Mouse (Mus musculus): ENCODE data around the gene Tyw1. TPM values are rescaled to one million over a fixed set of nuclear protein-coding genes. Genes with fewer than 3 reads are reported as not detected.

The Tyw1 gene
- polyA plus RNA-seq, 1 experiment from 2014 or later: 17.7 TPM

GRCm38 (mm10) chr5:130296071-130296470 lies 40.7 kb downstream of the Tyw1 start:
- no peak for ATAC-seq (replicated peaks; ENCODE audit: extremely low read depth, insufficient read depth, low FRiP score)
- H3K27ac ChIP-seq (ENCODE audit: low read length): no peak overlapping the region
- no peak overlapping the region for H3K9ac ChIP-seq (ENCODE audit: low read length)
- H3K4me3 ChIP-seq (ENCODE audit: low read length): no peak overlapping the region
- no peaks in the 10 kb centered on the region for H3K4me1 ChIP-seq (ENCODE audit: control insufficient read depth, insufficient read depth, low read length)
- H3K36me3 ChIP-seq (ENCODE audit: control insufficient read depth, insufficient read depth): peaks cover 33% of the 10 kb centered on the region
- H3K4me2 ChIP-seq (ENCODE audit: low read depth, low read length): no peak overlapping the region
- H3K9me3 ChIP-seq (replicated peaks; ENCODE audit: control insufficient read depth, low read length): no peaks in the 10 kb centered on the region
- no peaks in the 10 kb centered on the region for H3K27me3 ChIP-seq (ENCODE audit: control insufficient read depth, insufficient read depth, low read length)
- WGBS: 88% methylated on average over 5 of the region's 5 CpGs

- Histone ChIP-seq H3K4me2 (ENCODE audit: low read depth, low read length) (no peak overlapping the region), H3K9ac (ENCODE audit: low read length) (no peak overlapping the region), H3K27ac (ENCODE audit: low read length) (no peak overlapping the region), H3K4me1 (ENCODE audit: control insufficient read depth, insufficient read depth, low read length) (no peaks in the 10 kb centered on the region), H3K9me3 (replicated peaks; ENCODE audit: control insufficient read depth, low read length) (no peaks in the 10 kb centered on the region), H3K27me3 (ENCODE audit: control insufficient read depth, insufficient read depth, low read length) (no peaks in the 10 kb centered on the region), H3K4me3 (ENCODE audit: low read length) (no peak overlapping the region), H3K36me3 (ENCODE audit: control insufficient read depth, insufficient read depth) (peaks cover 34% of the 10 kb centered on the region)
- WGBS: 92% methylated on average over 9 of the region's 9 CpGs
- ATAC-seq (replicated peaks; ENCODE audit: extremely low read depth, insufficient read depth, low FRiP score): no peak
These were observed 43.5 kb downstream of the Tyw1 start for GRCm38 (mm10) chr5:130298831-130299460.

DNA sequence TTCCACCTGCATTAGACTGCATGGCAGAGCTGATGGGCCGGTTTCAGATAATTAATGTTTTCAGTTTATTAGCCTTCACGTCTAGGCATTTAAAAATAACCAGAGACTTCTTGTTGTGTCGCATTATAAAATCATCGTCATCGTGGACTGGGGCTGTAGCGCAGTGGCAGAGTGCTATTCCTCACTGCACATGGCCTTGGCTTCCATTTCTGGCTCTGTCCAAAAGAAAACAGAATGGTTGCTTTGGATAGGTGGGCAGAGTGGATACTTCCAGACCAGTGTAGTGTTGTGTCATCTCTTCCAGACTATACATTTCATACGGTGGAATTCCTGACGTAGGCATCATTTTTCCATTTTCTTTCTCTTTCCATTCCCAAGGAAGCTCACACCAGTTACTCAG lies 44.1 kb downstream of the Tyw1 start:
- ATAC-seq (replicated peaks; ENCODE audit: extremely low read depth, insufficient read depth, low FRiP score): no peak
- Histone ChIP-seq H3K4me1 (ENCODE audit: control insufficient read depth, insufficient read depth, low read length) (no peaks in the 10 kb centered on the region), H3K27ac (ENCODE audit: low read length) (no peak overlapping the region), H3K9ac (ENCODE audit: low read length) (no peak overlapping the region), H3K36me3 (ENCODE audit: control insufficient read depth, insufficient read depth) (peaks cover 38% of the 10 kb centered on the region), H3K27me3 (ENCODE audit: control insufficient read depth, insufficient read depth, low read length) (no peaks in the 10 kb centered on the region), H3K4me3 (ENCODE audit: low read length) (no peak overlapping the region), H3K4me2 (ENCODE audit: low read depth, low read length) (no peak overlapping the region), H3K9me3 (replicated peaks; ENCODE audit: control insufficient read depth, low read length) (no peaks in the 10 kb centered on the region; the same call in 1 of the 2 replicates)
- WGBS: 95% methylated on average over 8 of the region's 8 CpGs

GRCm38 (mm10) chr5:130303611-130304010 lies 48.2 kb downstream of the Tyw1 start:
- Histone ChIP-seq H3K4me2 (ENCODE audit: low read depth, low read length) (no peak overlapping the region), H3K9me3 (replicated peaks; ENCODE audit: control insufficient read depth, low read length) (no peaks in the 10 kb centered on the region; the same call in 1 of the 2 replicates), H3K27me3 (ENCODE audit: control insufficient read depth, insufficient read depth, low read length) (no peaks in the 10 kb centered on the region), H3K36me3 (ENCODE audit: control insufficient read depth, insufficient read depth) (peaks cover 33% of the 10 kb centered on the region), H3K4me1 (ENCODE audit: control insufficient read depth, insufficient read depth, low read length) (no peaks in the 10 kb centered on the region), H3K9ac (ENCODE audit: low read length) (no peak overlapping the region), H3K27ac (ENCODE audit: low read length) (no peak overlapping the region), H3K4me3 (ENCODE audit: low read length) (no peak overlapping the region)
- no peak for ATAC-seq (replicated peaks; ENCODE audit: extremely low read depth, insufficient read depth, low FRiP score)
- WGBS: 93% methylated on average over 6 of the region's 6 CpGs

DNA sequence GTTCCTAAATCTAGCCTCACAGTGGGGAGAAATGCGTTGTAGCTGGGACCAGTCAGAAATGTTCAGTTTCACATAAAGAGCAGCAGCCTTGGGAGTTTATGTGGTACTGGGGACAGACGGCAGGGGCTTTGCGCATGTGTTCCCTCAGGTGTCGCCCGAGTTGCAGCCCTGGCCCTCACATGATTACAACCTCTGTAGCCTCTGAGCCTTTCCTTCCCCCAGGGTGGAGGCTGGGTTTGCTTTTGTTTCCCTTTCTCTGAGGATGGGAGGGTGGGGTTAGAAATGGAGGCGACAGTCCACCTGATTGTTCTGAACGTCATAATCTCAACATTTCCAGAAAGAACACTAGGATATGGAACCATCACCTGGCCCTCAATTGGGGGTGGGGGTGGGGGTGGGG lies 52.5 kb downstream of the Tyw1 start:
- H3K9me3 ChIP-seq (replicated peaks; ENCODE audit: control insufficient read depth, low read length): no peaks in the 10 kb centered on the region; the same call in 1 of the 2 replicates
- WGBS: 84% methylated on average over 7 of the region's 7 CpGs

GRCm38 (mm10) chr5:130310077-130310476 lies 54.7 kb downstream of the Tyw1 start:
- Histone ChIP-seq H3K27me3 (ENCODE audit: control insufficient read depth, insufficient read depth, low read length) (no peaks in the 10 kb centered on the region), H3K9ac (ENCODE audit: low read length) (no peak overlapping the region), H3K4me1 (ENCODE audit: control insufficient read depth, insufficient read depth, low read length) (no peaks in the 10 kb centered on the region), H3K4me2 (ENCODE audit: low read depth, low read length) (no peak overlapping the region), H3K36me3 (ENCODE audit: control insufficient read depth, insufficient read depth) (peaks cover 8% of the 10 kb centered on the region; the same call in 1 of the 2 replicates), H3K27ac (ENCODE audit: low read length) (no peak overlapping the region), H3K4me3 (ENCODE audit: low read length) (no peak overlapping the region), H3K9me3 (replicated peaks; ENCODE audit: control insufficient read depth, low read length) (no peaks in the 10 kb centered on the region)
- ATAC-seq (replicated peaks; ENCODE audit: extremely low read depth, insufficient read depth, low FRiP score): no peak
- 95% methylated on average over 4 of the region's 4 CpGs for WGBS

More for the DNA sequence above, 52.5 kb downstream of the Tyw1 start:
- H3K4me1 ChIP-seq (ENCODE audit: control insufficient read depth, insufficient read depth, low read length): no peaks in the 10 kb centered on the region
- H3K36me3 ChIP-seq (ENCODE audit: control insufficient read depth, insufficient read depth): peaks cover 17% of the 10 kb centered on the region; the same call in 1 of the 2 replicates
- no peaks in the 10 kb centered on the region for H3K27me3 ChIP-seq (ENCODE audit: control insufficient read depth, insufficient read depth, low read length)
- no peak overlapping the region for H3K4me2 ChIP-seq (ENCODE audit: low read depth, low read length)
- H3K9ac ChIP-seq (ENCODE audit: low read length): no peak overlapping the region
- H3K4me3 ChIP-seq (ENCODE audit: low read length): no peak overlapping the region
- ATAC-seq (replicated peaks; ENCODE audit: extremely low read depth, insufficient read depth, low FRiP score): no peak
- no peak overlapping the region for H3K27ac ChIP-seq (ENCODE audit: low read length)

GRCm38 (mm10) chr5:130310827-130311226 lies 55.4 kb downstream of the Tyw1 start:
- no peak overlapping the region for H3K4me3 ChIP-seq (ENCODE audit: low read length)
- no peaks in the 10 kb centered on the region for H3K4me1 ChIP-seq (ENCODE audit: control insufficient read depth, insufficient read depth, low read length)
- no peaks in the 10 kb centered on the region for H3K9me3 ChIP-seq (replicated peaks; ENCODE audit: control insufficient read depth, low read length)
- peaks cover 7% of the 10 kb centered on the region; the same call in 1 of the 2 replicates for H3K36me3 ChIP-seq (ENCODE audit: control insufficient read depth, insufficient read depth)
- H3K27ac ChIP-seq (ENCODE audit: low read length): no peak overlapping the region
- WGBS: 50% methylated on average over 7 of the region's 7 CpGs
- no peaks in the 10 kb centered on the region for H3K27me3 ChIP-seq (ENCODE audit: control insufficient read depth, insufficient read depth, low read length)
- ATAC-seq (replicated peaks; ENCODE audit: extremely low read depth, insufficient read depth, low FRiP score): no peak
- H3K4me2 ChIP-seq (ENCODE audit: low read depth, low read length): no peak overlapping the region
- H3K9ac ChIP-seq (ENCODE audit: low read length): no peak overlapping the region

GRCm38 (mm10) chr5:130313488-130313887 lies 58.1 kb downstream of the Tyw1 start:
- Histone ChIP-seq H3K4me3 (ENCODE audit: low read length) (no peak overlapping the region), H3K27me3 (ENCODE audit: control insufficient read depth, insufficient read depth, low read length) (no peaks in the 10 kb centered on the region), H3K36me3 (ENCODE audit: control insufficient read depth, insufficient read depth) (peaks cover 4% of the 10 kb centered on the region; the same call in 1 of the 2 replicates), H3K27ac (ENCODE audit: low read length) (no peak overlapping the region), H3K4me2 (ENCODE audit: low read depth, low read length) (no peak overlapping the region), H3K9me3 (replicated peaks; ENCODE audit: control insufficient read depth, low read length) (no peaks in the 10 kb centered on the region), H3K9ac (ENCODE audit: low read length) (no peak overlapping the region), H3K4me1 (ENCODE audit: control insufficient read depth, insufficient read depth, low read length) (no peaks in the 10 kb centered on the region)
- ATAC-seq (replicated peaks; ENCODE audit: extremely low read depth, insufficient read depth, low FRiP score): no peak
- 51% methylated on average over 3 of the region's 3 CpGs for WGBS

DNA sequence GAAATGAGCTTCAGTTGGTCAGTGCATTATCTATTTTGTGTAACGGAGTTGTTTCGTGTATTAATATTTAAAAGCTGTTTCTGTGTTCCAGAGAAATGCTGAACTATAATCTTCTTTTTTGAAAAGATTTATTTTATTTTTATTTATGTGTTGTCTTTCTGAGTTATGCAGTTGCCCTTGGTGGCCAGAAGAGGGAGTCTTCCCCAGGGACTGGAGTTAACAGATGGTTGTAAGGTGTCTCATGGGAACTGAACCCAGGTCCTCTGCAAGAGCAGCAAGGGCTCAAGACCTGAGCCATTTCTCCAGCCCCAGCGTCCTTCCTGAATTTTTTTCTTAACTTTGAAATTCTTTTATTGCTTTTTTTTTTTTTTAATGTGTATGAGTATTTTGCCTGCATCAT lies 59.5 kb downstream of the Tyw1 start:
- WGBS: 93% methylated on average over 3 of the region's 3 CpGs
- ATAC-seq (replicated peaks; ENCODE audit: extremely low read depth, insufficient read depth, low FRiP score): no peak
- no peak overlapping the region for H3K27ac ChIP-seq (ENCODE audit: low read length)

More for the DNA sequence above, 59.5 kb downstream of the Tyw1 start:
- Histone ChIP-seq H3K4me3 (ENCODE audit: low read length) (no peak overlapping the region), H3K9ac (ENCODE audit: low read length) (no peak overlapping the region), H3K9me3 (replicated peaks; ENCODE audit: control insufficient read depth, low read length) (no peaks in the 10 kb centered on the region), H3K4me1 (ENCODE audit: control insufficient read depth, insufficient read depth, low read length) (no peaks in the 10 kb centered on the region), H3K4me2 (ENCODE audit: low read depth, low read length) (no peak overlapping the region), H3K27me3 (ENCODE audit: control insufficient read depth, insufficient read depth, low read length) (no peaks in the 10 kb centered on the region), H3K36me3 (ENCODE audit: control insufficient read depth, insufficient read depth) (peaks cover 4% of the 10 kb centered on the region; the same call in 1 of the 2 replicates)

All from heart, embryonic 16.5 days (tissue).